ENCODE assay signal across 9 mouse cellular contexts in genomic region chr14:25421596-25422001, GRCm38 (mm10). TPM values are rescaled to one million over a fixed set of nuclear protein-coding genes. Genes with fewer than 3 reads are reported as not detected.
DNase-seq lines count a peak whose midpoint lies in the region; ATAC-seq lines count a peak whose summit lies in the region.
"Had no signal": no experiment of that assay in that cellular context is flagged by ENCODE, and none has a peak within 500 bp of the region (broad histone marks: within the 10 kb centered on the region; RNA-seq: fewer than 3 reads in every experiment).

No protein-coding gene starts in this region.

- H3K27ac ChIP-seq in kidney, embryonic 15.5 days, result no peak overlapping the region; the same call in 1 of the 2 replicates
- peak overlapping the region; percentile 76 for H3K27ac ChIP-seq in heart, embryonic 13.5 days (replicated peaks)

- no peak for DNase-seq in kidney, adult 11 months
- DNase-seq in layer of hippocampus, postnatal 10 days (ENCODE audit: low spot score in 2 of 2), result peak; percentile 67 to 69
- DNase-seq in right cerebral cortex, postnatal 36 days (ENCODE audit: low spot score in 2 of 2), result peak; percentile 56 to 64
- DNase-seq in spleen, adult 12 weeks (ENCODE audit: low spot score), result no peak

- peaks cover 20% of the 10 kb centered on the region for H3K4me1 ChIP-seq in kidney, embryonic 15.5 days
- H3K4me1 ChIP-seq in heart, embryonic 13.5 days, result peaks cover 65% of the 10 kb centered on the region

- 40% methylated on average over 13 of the region's 13 CpGs for WGBS in kidney, embryonic 15.5 days
- 18% methylated on average over 13 of the region's 13 CpGs for WGBS in heart, embryonic 13.5 days

- H3K9me3 ChIP-seq in kidney, embryonic 15.5 days (replicated peaks), result no peaks in the 10 kb centered on the region
- no peaks in the 10 kb centered on the region for H3K9me3 ChIP-seq in heart, embryonic 13.5 days

- 0 out of 2 replicates have a peak, but pooled peaks have one; percentile 17 for ATAC-seq in kidney, embryonic 15.5 days (replicated peaks; ENCODE audit: low FRiP score)
- peak; percentile 27; the same call in 1 of the 2 replicates for ATAC-seq in common myeloid progenitor, adult 5-6 weeks (replicated peaks; ENCODE audit: low read depth, poor library complexity, severe bottlenecking)
- ATAC-seq in heart, embryonic 13.5 days (ENCODE audit: extremely low read depth, insufficient number of reproducible peaks, low FRiP score, low TSS enrichment), result peak; percentile 26; the same call in 1 of the 2 replicates
- ATAC-seq in megakaryocyte, adult 5-6 weeks (ENCODE audit: poor library complexity, severe bottlenecking), result peak; percentile 34; the same call in 1 of the 2 replicates

- no peak overlapping the region for H3K4me2 ChIP-seq in kidney, embryonic 15.5 days
- H3K4me2 ChIP-seq in heart, embryonic 13.5 days, result no peak overlapping the region

- no peak overlapping the region for H3K9ac ChIP-seq in kidney, embryonic 15.5 days
- peak overlapping the region; percentile 58 for H3K9ac ChIP-seq in heart, embryonic 13.5 days

- H3K27me3 ChIP-seq in kidney, embryonic 15.5 days, result no peaks in the 10 kb centered on the region
- H3K27me3 ChIP-seq in heart, embryonic 13.5 days (replicated peaks), result no peaks in the 10 kb centered on the region

- H3K36me3 ChIP-seq in kidney, embryonic 15.5 days, result no peaks in the 10 kb centered on the region
- H3K36me3 ChIP-seq in heart, embryonic 13.5 days, result no peaks in the 10 kb centered on the region
- H3K36me3 ChIP-seq: G1E had no signal

- H3K4me3 ChIP-seq in kidney, embryonic 15.5 days (replicated peaks), result no peak overlapping the region
- H3K4me3 ChIP-seq in heart, embryonic 13.5 days, result no peak overlapping the region

RNA-seq across cellular contexts. Expression of gene Zmiz1, which starts 37.4 kb away (rescaled TPM):
- polyA plus RNA-seq in kidney, embryonic 15.5 days (2015; fragmentation: Nextera tagmentation; extraction: Ambion mirVana), result 41.8 and 47.3 TPM in 2 replicates
- 15.7 and 23.1 TPM in 2 replicates for total RNA-seq in common myeloid progenitor, adult 5-6 weeks (2017)
- polyA plus RNA-seq in heart, embryonic 13.5 days (2015; fragmentation: Nextera tagmentation; extraction: Ambion mirVana), result 25.1 and 25.7 TPM in 2 replicates
- total RNA-seq in layer of hippocampus, postnatal 10 days (2021), result 100 to 1,000 TPM; 115 to 128 TPM
- 88.9 and 90.1 TPM in 2 replicates for total RNA-seq in megakaryocyte, adult 5-6 weeks (2015)
- total RNA-seq in megakaryocyte, adult 5-6 weeks (2017), result 11.4 and 15.6 TPM in 2 replicates

Comparison
In these comparisons a context has a peak if more than half of its experiments do, and no peak if none do; other contexts are left out.
1. DNase-seq: peak in layer of hippocampus, postnatal 10 days (2 of 2) and right cerebral cortex, postnatal 36 days (2 of 2); none in kidney, adult 11 months (single experiment) and spleen, adult 12 weeks (single experiment).
2. Peak in every context shown above with its lines, with median percentiles within 50 percentile points of each other: ATAC-seq.